Mouse (Mus musculus) limb, embryonic 14.5 days (tissue): Measurements from ENCODE around the gene Krt86. TPM values are rescaled to one million over a fixed set of nuclear protein-coding genes. Genes with fewer than 3 reads are reported as not detected.

Experiments
- ATAC-seq: fragments of 200-750 bp; cut with Nextera tagmentation; 2 replicates; pipeline ENCODE4 v1.8.0; 2017; ENCODE audit warnings: low read depth, moderate number of reproducible peaks, moderate TSS enrichment; ENCODE audit not compliant: low FRiP score
- DNase-seq: peaks from one replicate; pipeline ENCODE4 v3.0.0-alpha.2; 2015; ENCODE audit warnings: low spot score
- H3K27ac ChIP-seq: fragments of 300-500 bp; sonication (generic); replicated peaks from 2 replicates; pipeline ENCODE4 v1.5.1; 2014; ENCODE audit warnings: low read depth, mild to moderate bottlenecking, low read length, moderate library complexity, mixed read lengths
- H3K27me3 ChIP-seq: fragments of 300-500 bp; sonication (generic); 2 replicates; pipeline ENCODE4 v1.6.1; 2014; ENCODE audit warnings: low read length, mixed read lengths; ENCODE audit not compliant: control insufficient read depth, insufficient read depth
- H3K36me3 ChIP-seq: fragments of 300-500 bp; sonication (generic); 2 replicates; pipeline ENCODE4 v1.6.1; 2014; ENCODE audit warnings: mild to moderate bottlenecking, low read length, moderate library complexity, mixed read lengths; ENCODE audit not compliant: control insufficient read depth, insufficient read depth
- H3K4me1 ChIP-seq: fragments of 300-500 bp; sonication (generic); 2 replicates; pipeline ENCODE4 v1.6.1; 2014; ENCODE audit warnings: antibody characterized with exemption, low read length, mixed read lengths; ENCODE audit not compliant: control insufficient read depth, insufficient read depth
- H3K4me2 ChIP-seq: fragments of 300-500 bp; sonication (generic); replicated peaks from 2 replicates; pipeline ENCODE4 v1.6.1; 2014; ENCODE audit warnings: low read depth, mild to moderate bottlenecking, low read length, moderate library complexity; ENCODE audit not compliant: severe bottlenecking
- H3K4me3 ChIP-seq: fragments of 300-500 bp; sonication (generic); replicated peaks from 2 replicates; pipeline ENCODE4 v1.5.1; 2014; ENCODE audit warnings: low read length
- H3K9ac ChIP-seq: fragments of 300-500 bp; sonication (generic); 2 replicates; pipeline ENCODE4 v1.6.1; 2014; ENCODE audit warnings: mild to moderate bottlenecking, low read depth, low read length, moderate library complexity; ENCODE audit not compliant: severe bottlenecking
- H3K9me3 ChIP-seq: fragments of 300-500 bp; sonication (generic); 2 replicates; pipeline ENCODE4 v1.6.1; 2016; ENCODE audit warnings: low read length; ENCODE audit not compliant: control insufficient read depth
- POLR2A ChIP-seq: fragments of 200-500 bp; IDR thresholded peaks from 2 replicates; pipeline ENCODE4 v1.8.0; 2012; ENCODE audit warnings: inconsistent platforms, mild to moderate bottlenecking, moderate library complexity, borderline replicate concordance; ENCODE audit not compliant: insufficient read depth, insufficient read length; ENCODE audit errors: extremely low read depth
- WGBS: fragments of 180-500 bp; shearing (Covaris S2); extraction: QIAGEN DNeasy Blood & Tissue Kit; methylation state at CpG from one replicate; pipeline ENCODE4 v1.1.7; 2014; 5-methylcytosine and 5-hydroxymethylcytosine counted together
- polyA plus RNA-seq, 2 experiments: library from polyadenylated mRNA; depleted of rRNA in 1 of 2; stranded (reverse) in 1 of 2; unstranded in 1 of 2; fragments of >200 nt; fragmentation: Nextera tagmentation in 1 of 2; extraction: Ambion mirVana in 1 of 2; gene quantifications; 2 replicates each; pipeline versions ENCODE4 v1.2.1 to v1.2.3; 2012 to 2014

The Krt86 gene
- polyA plus RNA-seq, 2 experiments: 0.10 TPM; not detected in 1

DNA sequence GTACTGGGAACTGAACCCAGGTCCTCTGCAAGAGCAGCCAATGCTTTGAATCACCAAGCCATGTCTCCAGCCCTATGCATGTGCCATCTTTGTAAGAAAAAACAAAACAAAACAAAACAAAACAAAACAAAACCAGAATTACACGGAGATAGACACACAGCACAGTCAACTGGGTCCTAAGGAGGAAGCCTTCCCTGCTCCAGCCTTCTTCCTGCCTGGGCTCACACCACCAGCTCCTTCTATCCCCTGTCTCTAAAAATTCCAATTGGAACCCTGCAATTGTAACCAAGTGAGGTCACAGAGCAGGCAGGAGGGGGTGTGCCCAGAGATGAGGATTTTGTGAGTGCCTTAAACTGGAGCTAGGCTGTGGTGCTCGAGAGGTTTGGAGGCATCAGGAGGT lies 25.8 kb upstream of the Krt86 start, which contains the start of gene Krt88:
Gene Krt88, plus strand, starts transcription at position 301 of the 400 bp plus-strand sequence.
- Histone ChIP-seq H3K4me1 (no peaks in the 10 kb centered on the region), H3K4me2 (no peak within 1 kb of the TSS), H3K9me3 (no peaks in the 10 kb centered on the region), H3K36me3 (no peaks in the 10 kb centered on the region), H3K4me3 (no peak within 1 kb of the TSS), H3K27ac (no peak within 1 kb of the TSS), H3K9ac (no peak within 1 kb of the TSS), H3K27me3 (no peaks in the 10 kb centered on the region)
- DNase-seq: no peak
- TF ChIP-seq POLR2A: no peak
- 75% methylated on average over 2 of the region's 2 CpGs for WGBS
- no peak for ATAC-seq

DNA sequence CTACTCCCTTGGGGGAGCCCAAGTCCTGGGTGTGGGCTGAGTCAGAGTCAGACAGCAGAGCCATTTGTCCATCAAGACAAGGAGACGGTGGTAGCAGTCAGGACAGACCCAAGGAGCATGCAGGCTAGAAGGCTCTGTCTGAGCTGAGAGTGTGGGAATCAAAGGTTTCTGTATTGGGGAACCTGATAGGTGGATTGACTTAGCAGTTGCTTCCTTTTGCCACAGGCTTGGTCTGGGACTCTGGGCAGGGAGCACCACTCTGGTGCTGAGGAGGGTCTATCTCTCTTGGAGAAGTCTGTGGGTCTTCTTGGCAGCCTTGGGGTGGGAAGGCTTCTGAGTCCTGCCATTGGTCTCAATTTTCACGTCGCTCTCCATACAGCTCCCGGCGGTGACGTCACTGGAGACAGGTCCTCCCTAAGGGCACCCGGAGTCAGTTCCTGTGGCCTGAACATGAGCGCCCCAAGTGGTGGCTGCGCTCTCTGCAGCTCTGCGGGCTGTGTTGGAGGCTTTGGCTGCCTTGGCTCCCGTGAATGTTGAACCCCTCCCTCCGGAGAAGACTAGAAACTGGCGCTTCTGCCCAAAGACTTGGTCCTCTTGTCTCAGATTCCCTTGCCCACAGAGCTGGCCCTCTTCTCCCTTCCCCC lies 20.1 kb upstream of the Krt86 start:
- H3K27me3 ChIP-seq: no peaks in the 10 kb centered on the region
- peak; percentile 41 for DNase-seq
- H3K4me1 ChIP-seq: no peaks in the 10 kb centered on the region
- H3K9ac ChIP-seq: no peak overlapping the region
- no peak for ATAC-seq
- H3K4me2 ChIP-seq: no peak overlapping the region
- H3K36me3 ChIP-seq: no peaks in the 10 kb centered on the region
- H3K4me3 ChIP-seq: no peak overlapping the region
- 5% methylated on average over 13 of the region's 13 CpGs for WGBS
- no peak overlapping the region for H3K27ac ChIP-seq
- no peak for TF ChIP-seq POLR2A
- H3K9me3 ChIP-seq: 0 out of 2 replicates have a peak, but pooled peaks cover 3% of the 10 kb centered on the region

DNA sequence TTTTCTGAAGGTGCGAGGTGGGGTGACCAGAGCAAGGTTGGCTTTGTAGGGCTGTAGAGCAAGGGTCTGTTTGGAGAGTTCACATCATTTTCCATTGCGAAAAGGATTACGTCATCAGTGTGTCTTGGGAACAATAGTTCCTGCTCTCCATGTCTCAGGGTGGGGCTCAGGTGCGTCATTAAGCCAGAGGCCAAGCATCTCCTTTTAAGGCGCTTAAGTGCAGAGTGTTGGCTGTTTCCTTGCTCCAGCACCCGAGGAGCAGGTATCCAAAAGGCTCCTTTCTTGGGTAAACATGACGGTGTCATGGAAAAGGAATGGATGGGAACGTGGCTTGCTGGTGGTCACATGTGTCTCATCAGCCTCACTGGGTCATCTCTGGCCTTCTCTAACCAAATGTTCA lies 18.5 kb upstream of the Krt86 start:
- Histone ChIP-seq H3K4me1 (no peaks in the 10 kb centered on the region), H3K9ac (no peak overlapping the region), H3K4me3 (no peak overlapping the region), H3K27me3 (no peaks in the 10 kb centered on the region), H3K4me2 (no peak overlapping the region), H3K36me3 (no peaks in the 10 kb centered on the region), H3K27ac (no peak overlapping the region), H3K9me3 (0 out of 2 replicates have a peak, but pooled peaks cover 3% of the 10 kb centered on the region)
- no peak for TF ChIP-seq POLR2A
- no peak for DNase-seq
- no peak for ATAC-seq
- WGBS: 86% methylated on average over 8 of the region's 8 CpGs

DNA sequence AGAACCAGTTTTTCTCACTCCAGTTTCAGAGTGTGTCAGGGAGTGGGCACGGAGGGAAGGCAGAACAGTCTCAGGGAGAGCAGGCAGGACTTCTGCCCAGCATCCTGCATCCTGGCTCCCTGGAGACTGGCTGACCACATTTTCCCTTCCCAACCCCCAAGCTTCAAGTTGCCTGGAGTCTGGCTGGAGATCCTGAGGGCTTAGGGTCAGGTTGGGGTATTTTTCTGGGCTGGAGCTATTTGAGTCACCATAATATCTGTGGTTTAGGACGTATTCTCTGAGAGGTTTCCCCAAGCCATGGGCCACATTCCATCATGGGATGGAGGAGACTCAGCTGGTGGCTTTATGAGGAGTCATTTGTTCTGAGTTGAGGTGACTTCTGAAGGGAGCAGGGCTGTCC lies 18.0 kb upstream of the Krt86 start:
- Histone ChIP-seq H3K27me3 (no peaks in the 10 kb centered on the region), H3K4me2 (no peak overlapping the region), H3K9ac (no peak overlapping the region), H3K4me3 (no peak overlapping the region), H3K36me3 (no peaks in the 10 kb centered on the region), H3K27ac (no peak overlapping the region), H3K9me3 (0 out of 2 replicates have a peak, but pooled peaks cover 3% of the 10 kb centered on the region), H3K4me1 (no peaks in the 10 kb centered on the region)
- TF ChIP-seq POLR2A: no peak
- DNase-seq (no peak), ATAC-seq (no peak)
- WGBS: 77% methylated on average over 2 of the region's 2 CpGs

DNA sequence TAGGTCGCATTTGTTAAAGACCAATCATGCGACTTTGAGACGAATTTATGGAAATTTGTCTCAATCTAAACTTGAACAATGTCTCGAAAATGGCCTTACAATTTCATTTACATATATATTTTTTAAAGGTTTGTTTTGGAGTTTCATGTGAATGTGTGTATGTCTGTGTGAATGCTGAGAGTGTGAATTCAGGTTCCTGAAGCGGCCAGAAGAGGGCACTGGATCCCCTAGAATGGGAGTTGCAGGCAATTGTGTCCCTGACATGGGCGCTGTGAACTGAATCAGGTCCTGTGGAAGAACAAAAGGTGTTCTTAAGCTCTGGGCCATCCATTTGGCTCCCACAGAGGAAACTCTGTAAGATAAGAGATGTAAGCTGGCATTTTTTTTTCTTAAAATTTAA lies 17.4 kb upstream of the Krt86 start:
- no peak for TF ChIP-seq POLR2A
- H3K9me3 ChIP-seq: 0 out of 2 replicates have a peak, but pooled peaks cover 3% of the 10 kb centered on the region
- H3K9ac ChIP-seq: no peak overlapping the region
- H3K27ac ChIP-seq: no peak overlapping the region
- no peak for ATAC-seq
- WGBS: 91% methylated on average over 6 of the region's 6 CpGs
- DNase-seq: no peak
- no peaks in the 10 kb centered on the region for H3K27me3 ChIP-seq
- no peak overlapping the region for H3K4me2 ChIP-seq
- H3K4me1 ChIP-seq: no peaks in the 10 kb centered on the region
- H3K4me3 ChIP-seq: no peak overlapping the region
- no peaks in the 10 kb centered on the region for H3K36me3 ChIP-seq
